ENCODE assay signal across 42 mouse cellular contexts in the genomic region with DNA sequence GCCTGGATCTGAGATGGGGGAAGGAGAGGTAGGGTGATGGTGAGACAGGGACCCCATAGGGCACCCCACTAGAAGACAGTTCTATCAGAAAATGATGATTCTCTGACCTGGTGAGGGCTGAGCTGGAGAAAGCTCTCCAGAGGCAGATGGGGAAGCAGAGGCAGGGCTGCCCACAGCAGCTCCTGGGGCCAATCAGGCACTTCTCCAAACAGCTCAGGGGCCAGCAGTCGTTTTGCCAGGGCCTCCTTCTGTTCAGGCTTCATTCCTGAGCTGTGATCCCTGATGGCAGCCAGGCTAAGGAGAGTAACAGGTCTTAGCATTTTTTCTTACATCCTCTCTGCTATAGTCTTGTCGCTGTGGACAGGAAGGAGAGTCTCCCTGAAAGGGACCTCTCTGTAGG. TPM values are rescaled to one million over a fixed set of nuclear protein-coding genes. Genes with fewer than 3 reads are reported as not detected.
"Had no signal": no experiment of that assay in that cellular context is flagged by ENCODE, and none has a peak within 500 bp of the region (broad histone marks: within the 10 kb centered on the region; RNA-seq: fewer than 3 reads in every experiment).

No protein-coding gene starts in this region.

- H3K27ac ChIP-seq: heart, embryonic 10.5 days; heart, embryonic 13.5 days; heart, embryonic 15.5 days; hindbrain, embryonic 10.5 days; hindbrain, embryonic 12.5 days; hindbrain, embryonic 13.5 days; hindbrain, embryonic 14.5 days; hindbrain, embryonic 15.5 days; hindbrain, postnatal 0 days; intestine, embryonic 15.5 days; kidney, embryonic 15.5 days; kidney, postnatal 0 days; layer of hippocampus, adult 2 months had no signal

- H3K36me3 ChIP-seq: heart, embryonic 10.5 days; heart, embryonic 12.5 days; heart, embryonic 13.5 days; heart, embryonic 15.5 days; hindbrain, embryonic 10.5 days; hindbrain, embryonic 12.5 days; hindbrain, embryonic 13.5 days; hindbrain, embryonic 15.5 days; intestine, embryonic 15.5 days; kidney, embryonic 15.5 days had no signal

- H3K9me3 ChIP-seq: heart, embryonic 10.5 days; heart, embryonic 12.5 days; heart, embryonic 13.5 days; heart, embryonic 15.5 days; hindbrain, embryonic 10.5 days; hindbrain, embryonic 12.5 days; hindbrain, embryonic 13.5 days; hindbrain, embryonic 15.5 days; intestine, embryonic 15.5 days; kidney, embryonic 15.5 days had no signal

- ATAC-seq: hindbrain, embryonic 16.5 days; hindbrain, postnatal 0 days; inflammation-experienced regulatory T-cells, adult 6 months; intestine, embryonic 15.5 days; intestine, embryonic 16.5 days; intestine, postnatal 0 days had no signal

- H3K4me1 ChIP-seq: heart, embryonic 12.5 days; heart, embryonic 13.5 days; heart, embryonic 15.5 days; hindbrain, embryonic 12.5 days; hindbrain, embryonic 13.5 days; hindbrain, embryonic 15.5 days; intestine, embryonic 15.5 days; kidney, embryonic 15.5 days had no signal

- H3K4me2 ChIP-seq: heart, embryonic 11.5 days; heart, embryonic 12.5 days; heart, embryonic 13.5 days; heart, embryonic 15.5 days; hindbrain, embryonic 12.5 days; hindbrain, embryonic 13.5 days; hindbrain, embryonic 14.5 days; hindbrain, embryonic 15.5 days; intestine, embryonic 15.5 days; kidney, embryonic 15.5 days had no signal

- DNase-seq: heart, postnatal 10 days; heart, postnatal 14 days; heart, postnatal 36 days; heart, postnatal 4 days; kidney, adult 11 months; kidney, adult 18-20 months; kidney, adult 2 months; kidney, adult 8-10 months; kidney, adult 9 months; kidney, postnatal 10 days; kidney, postnatal 14 days; kidney, postnatal 25 days; kidney, postnatal 36 days; kidney, postnatal 4 days; layer of hippocampus, adult 9-11 months; layer of hippocampus, postnatal 36 days had no signal

- H3K4me3 ChIP-seq: heart, embryonic 10.5 days; heart, embryonic 12.5 days; heart, embryonic 13.5 days; heart, embryonic 15.5 days; hindbrain, embryonic 10.5 days; hindbrain, embryonic 12.5 days; hindbrain, embryonic 13.5 days; hindbrain, embryonic 15.5 days; intestine, embryonic 15.5 days; kidney, embryonic 15.5 days; layer of hippocampus, adult 2 months had no signal

- H3K9ac ChIP-seq: heart, embryonic 12.5 days; heart, embryonic 13.5 days; heart, embryonic 15.5 days; hindbrain, embryonic 12.5 days; hindbrain, embryonic 13.5 days; hindbrain, embryonic 14.5 days; hindbrain, embryonic 15.5 days; intestine, embryonic 15.5 days; kidney, embryonic 15.5 days had no signal

- H3K27me3 ChIP-seq: heart, embryonic 15.5 days; hindbrain, embryonic 12.5 days; hindbrain, embryonic 13.5 days; hindbrain, embryonic 15.5 days; intestine, embryonic 15.5 days; kidney, embryonic 15.5 days had no signal

RNA-seq across cellular contexts. Expression of a gene that starts 12.2 kb away (rescaled TPM):
- polyA plus RNA-seq: heart, embryonic 10.5 days; heart, embryonic 12.5 days; heart, embryonic 13.5 days; heart, embryonic 14.5 days; heart, embryonic 15.5 days; heart, embryonic 16.5 days; heart, postnatal 0 days; hindbrain, embryonic 10.5 days; hindbrain, embryonic 11.5 days; hindbrain, embryonic 12.5 days; hindbrain, embryonic 13.5 days; hindbrain, embryonic 14.5 days; intestine, embryonic 14.5 days; intestine, embryonic 15.5 days; kidney, adult 2 months; kidney, embryonic 14.5 days; kidney, embryonic 15.5 days; kidney, embryonic 16.5 days; kidney, postnatal 0 days had no signal
